Mouse (Mus musculus) liver, embryonic 14.5 days (tissue): ENCODE data around the gene Klhl32.

ENCODE experiments used
- CTCF ChIP-seq: IDR thresholded peaks from 2 replicates; pipeline ENCODE4 v1.5.1; 2016; ENCODE audit warnings: antibody characterized with exemption, low read depth, control low read depth
- EP300 ChIP-seq: IDR thresholded peaks from 2 replicates; pipeline ENCODE4 v1.6.1; 2016; ENCODE audit warnings: antibody characterized with exemption, low read depth

GRCm38 (mm10) chr4:24609085-24609484 is 241.8 kb downstream of the Klhl32 start:
- TF ChIP-seq CTCF: no peak
- TF ChIP-seq EP300: no peak
